Mouse (Mus musculus) limb, embryonic 10.5 days (tissue): Measurements from ENCODE around the gene Ncoa7. TPM values are rescaled to one million over a fixed set of nuclear protein-coding genes. Genes with fewer than 3 reads are reported as not detected.

ENCODE experiments used
- DNase-seq: peaks from one replicate; pipeline ENCODE4 v3.0.0-alpha.2; 2017; ENCODE audit warnings: low spot score
- H3K27ac ChIP-seq: fragments of 300-500 bp; sonication (generic); 2 replicates; pipeline ENCODE4 v1.5.1; 2016; ENCODE audit warnings: mild to moderate bottlenecking
- H3K27me3 ChIP-seq: fragments of 300-500 bp; sonication (generic); 2 replicates; pipeline ENCODE4 v1.6.1; 2016; ENCODE audit warnings: low read depth, mild to moderate bottlenecking; ENCODE audit not compliant: poor library complexity, severe bottlenecking
- H3K36me3 ChIP-seq: fragments of 300-500 bp; sonication (generic); 2 replicates; pipeline ENCODE4 v1.6.1; 2016; ENCODE audit warnings: mild to moderate bottlenecking, moderate library complexity
- H3K4me1 ChIP-seq: fragments of 300-500 bp; sonication (generic); 2 replicates; pipeline ENCODE4 v1.6.1; 2016
- H3K4me3 ChIP-seq: fragments of 300-500 bp; sonication (generic); 2 replicates; pipeline ENCODE4 v1.5.1; 2016; ENCODE audit warnings: mild to moderate bottlenecking, moderate library complexity
- H3K9me3 ChIP-seq: fragments of 300-500 bp; sonication (generic); replicated peaks from 2 replicates; pipeline ENCODE4 v1.6.1; 2016; ENCODE audit warnings: mild to moderate bottlenecking
- WGBS: fragments of 180-500 bp; shearing (Covaris S2); methylation state at CpG from one replicate; pipeline ENCODE4 v1.1.7; 2016; 5-methylcytosine and 5-hydroxymethylcytosine counted together
- polyA plus RNA-seq: library from polyadenylated mRNA; unstranded; fragments of >200 nt; fragmentation: Nextera tagmentation; extraction: Ambion mirVana; gene quantifications from 2 replicates; pipeline ENCODE4 v1.2.1, GENCODE M21; 2016

The Ncoa7 gene
- polyA plus RNA-seq, 1 experiment from 2014 or later: 8.2 TPM

DNA sequence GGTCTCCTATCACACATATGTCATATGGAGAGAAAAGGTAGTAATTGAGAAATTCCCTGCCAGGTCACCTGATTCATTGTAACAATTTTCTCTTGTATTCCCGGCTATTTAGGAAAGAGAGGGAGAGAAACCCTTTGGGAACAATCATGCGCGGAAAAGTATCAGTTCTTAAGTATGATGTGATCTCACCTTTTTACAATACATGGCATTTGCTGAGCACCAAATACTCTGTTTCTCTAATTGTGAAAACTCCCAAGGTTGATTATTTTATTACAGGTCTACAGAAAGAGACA lies 184.3 kb downstream of the Ncoa7 start:
- WGBS: 47% methylated on average over 3 of the region's 3 CpGs
- no peaks in the 10 kb centered on the region for H3K36me3 ChIP-seq
- H3K27ac ChIP-seq: peak overlapping the region; percentile 90
- H3K4me3 ChIP-seq: peak overlapping the region; percentile 61
- no peaks in the 10 kb centered on the region for H3K27me3 ChIP-seq
- no peak for DNase-seq
- H3K4me1 ChIP-seq: peaks cover 5% of the 10 kb centered on the region; the same call in 1 of the 2 replicates
- H3K9me3 ChIP-seq: no peaks in the 10 kb centered on the region

DNA sequence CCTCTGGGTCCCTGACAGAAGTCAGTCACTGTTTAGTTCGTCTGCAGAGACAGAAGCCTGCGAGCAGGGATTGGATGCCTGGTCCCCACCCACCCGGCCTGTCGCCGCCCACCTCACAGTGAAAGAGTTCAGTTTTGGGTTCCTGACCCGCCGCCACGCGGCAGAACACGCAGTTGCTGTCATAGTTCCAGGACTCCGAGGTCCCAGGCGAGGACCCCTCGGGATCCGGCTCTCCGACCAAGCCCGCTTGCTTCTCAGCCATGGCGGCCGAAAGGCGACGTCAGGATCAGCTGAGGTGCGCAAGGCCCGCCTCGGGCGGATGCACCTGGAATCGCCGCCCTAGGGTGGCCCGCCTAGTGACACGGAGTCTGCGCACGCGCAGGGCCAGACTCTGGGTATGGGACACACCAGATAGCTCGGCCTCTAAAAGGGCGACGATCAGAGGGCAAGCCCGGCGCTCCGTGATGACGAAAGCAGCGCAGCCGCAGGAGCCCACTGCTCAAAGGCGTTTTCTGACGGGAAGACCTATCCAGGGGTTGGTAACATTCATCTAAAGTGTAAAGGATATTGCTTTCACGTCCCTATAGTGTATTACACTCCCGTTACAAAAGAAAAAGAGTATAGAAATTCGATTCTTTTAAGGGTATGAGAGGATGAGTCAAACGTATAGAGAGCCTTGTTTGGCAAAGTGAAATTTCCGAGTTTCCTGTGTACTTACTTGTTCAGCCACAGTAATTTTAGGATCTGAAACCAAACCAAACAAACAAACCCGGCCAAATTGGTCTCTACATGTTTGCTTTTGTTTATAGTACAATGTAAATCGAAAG lies 184.8 kb downstream of the Ncoa7 start:
- Histone ChIP-seq H3K4me1 (peaks cover 5% of the 10 kb centered on the region; the same call in 1 of the 2 replicates), H3K4me3 (peak overlapping the region; percentile 61), H3K36me3 (no peaks in the 10 kb centered on the region), H3K27me3 (no peaks in the 10 kb centered on the region), H3K27ac (peak overlapping the region; percentile 90), H3K9me3 (no peaks in the 10 kb centered on the region)
- WGBS: 2% methylated on average over 49 of the region's 49 CpGs
- DNase-seq: peak; percentile 97

DNA sequence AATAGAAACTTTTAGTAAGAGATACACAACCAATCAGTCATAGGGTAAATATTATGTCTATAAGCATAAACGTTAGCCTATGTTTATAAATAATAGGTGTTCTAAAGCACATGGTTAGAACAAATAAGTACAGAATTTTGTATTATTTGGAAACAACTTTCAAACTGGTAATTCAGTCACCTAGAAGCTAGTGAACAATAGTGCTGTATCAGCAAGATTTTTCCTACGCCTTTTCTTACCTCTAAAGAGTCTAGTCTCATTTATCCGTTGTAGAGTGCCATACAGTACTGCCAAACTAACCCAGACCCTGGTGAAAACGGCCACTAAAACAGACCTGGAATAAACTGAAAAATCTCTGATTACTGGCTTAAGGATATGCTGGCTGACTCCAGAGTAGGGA lies 190.1 kb downstream of the Ncoa7 start:
- Histone ChIP-seq H3K4me3 (no peak overlapping the region), H3K4me1 (peaks cover 5% of the 10 kb centered on the region; the same call in 1 of the 2 replicates), H3K36me3 (no peaks in the 10 kb centered on the region), H3K9me3 (no peaks in the 10 kb centered on the region), H3K27ac (no peak overlapping the region), H3K27me3 (no peaks in the 10 kb centered on the region)
- DNase-seq: no peak
- 91% methylated on average over 4 of the region's 4 CpGs for WGBS

DNA sequence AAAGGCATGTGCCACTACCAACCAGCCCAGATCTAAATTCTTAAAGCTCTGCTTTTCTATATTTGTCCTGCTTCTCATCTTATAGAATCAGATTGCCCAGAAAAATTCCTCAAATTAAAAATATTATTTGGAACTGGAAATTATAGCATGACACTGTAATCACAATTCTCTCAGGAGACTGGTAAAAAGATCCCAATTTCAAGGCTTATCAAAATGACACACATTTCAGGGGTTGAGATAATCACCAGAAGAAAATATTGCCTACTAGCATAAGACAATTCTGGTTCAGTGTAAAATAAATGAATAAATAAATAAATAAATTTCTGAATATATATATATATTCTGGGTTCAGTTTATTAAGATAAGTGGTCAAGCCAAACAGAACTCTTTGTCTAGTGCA lies 193.5 kb downstream of the Ncoa7 start:
- H3K36me3 ChIP-seq: 0 out of 2 replicates have a peak, but pooled peaks cover 3% of the 10 kb centered on the region
- DNase-seq: no peak
- no peaks in the 10 kb centered on the region for H3K4me1 ChIP-seq
- no peaks in the 10 kb centered on the region for H3K27me3 ChIP-seq
- H3K27ac ChIP-seq: no peak overlapping the region
- no peaks in the 10 kb centered on the region for H3K9me3 ChIP-seq
- no peak overlapping the region for H3K4me3 ChIP-seq

DNA sequence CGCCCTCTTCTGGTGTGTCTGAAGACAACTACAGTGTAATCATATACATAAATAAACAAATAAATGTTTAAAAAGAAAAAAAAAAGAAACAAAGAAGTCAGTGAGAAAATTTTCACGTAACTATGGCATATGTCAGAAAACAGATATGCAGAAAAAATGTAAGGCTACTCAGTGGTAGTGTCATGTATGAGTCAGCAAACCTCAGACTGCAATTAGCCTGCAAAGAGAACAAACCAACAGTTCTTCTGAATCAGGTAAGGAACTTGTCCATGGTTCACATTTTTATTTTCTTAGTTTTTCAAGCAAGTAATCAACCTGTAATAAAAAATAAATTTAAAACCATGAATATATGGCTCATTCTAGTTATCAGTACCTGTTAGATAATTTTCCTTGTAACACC lies 195.0 kb downstream of the Ncoa7 start:
- H3K36me3 ChIP-seq: 0 out of 2 replicates have a peak, but pooled peaks cover 3% of the 10 kb centered on the region
- 71% methylated on average over 2 of the region's 2 CpGs for WGBS
- no peak overlapping the region for H3K27ac ChIP-seq
- H3K4me1 ChIP-seq: no peaks in the 10 kb centered on the region
- no peaks in the 10 kb centered on the region for H3K9me3 ChIP-seq
- no peaks in the 10 kb centered on the region for H3K27me3 ChIP-seq
- DNase-seq: no peak
- H3K4me3 ChIP-seq: no peak overlapping the region

DNA sequence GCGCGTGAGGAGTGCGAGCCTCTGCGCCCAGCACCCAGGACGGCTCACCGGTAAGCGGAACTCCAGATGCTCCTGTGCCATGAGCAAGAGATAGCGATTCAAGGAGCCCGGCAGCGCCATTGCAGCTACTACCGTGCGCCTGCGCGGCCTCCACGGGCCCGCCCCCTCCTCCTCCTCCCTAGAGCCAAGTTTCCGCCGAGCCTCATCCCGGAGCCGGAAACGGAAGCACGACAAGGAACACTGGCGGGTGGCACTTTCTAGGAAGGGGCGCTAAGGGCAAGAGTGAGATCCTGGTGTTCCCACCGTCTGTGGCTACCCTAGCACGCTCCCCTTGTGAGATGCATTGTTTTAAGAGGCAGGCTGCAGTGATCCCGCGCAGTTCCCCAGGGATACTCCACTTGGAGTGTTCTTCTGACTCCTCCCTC lies 202.6 kb downstream of the Ncoa7 start, which contains the start of gene Trmt11:
Trmt11 (minus strand) TSS at position 208 of the 425 bp plus-strand sequence.
- Histone ChIP-seq H3K9me3 (no peaks in the 10 kb centered on the region), H3K27ac (peak within 1 kb of the TSS; percentile 94), H3K4me3 (peak within 1 kb of the TSS; percentile 83), H3K36me3 (peaks cover 18% of the 10 kb centered on the region), H3K4me1 (peaks cover 8% of the 10 kb centered on the region), H3K27me3 (no peaks in the 10 kb centered on the region)
- peak; percentile 94 for DNase-seq
- WGBS: under 1% methylated on average over 28 of the region's 28 CpGs

DNA sequence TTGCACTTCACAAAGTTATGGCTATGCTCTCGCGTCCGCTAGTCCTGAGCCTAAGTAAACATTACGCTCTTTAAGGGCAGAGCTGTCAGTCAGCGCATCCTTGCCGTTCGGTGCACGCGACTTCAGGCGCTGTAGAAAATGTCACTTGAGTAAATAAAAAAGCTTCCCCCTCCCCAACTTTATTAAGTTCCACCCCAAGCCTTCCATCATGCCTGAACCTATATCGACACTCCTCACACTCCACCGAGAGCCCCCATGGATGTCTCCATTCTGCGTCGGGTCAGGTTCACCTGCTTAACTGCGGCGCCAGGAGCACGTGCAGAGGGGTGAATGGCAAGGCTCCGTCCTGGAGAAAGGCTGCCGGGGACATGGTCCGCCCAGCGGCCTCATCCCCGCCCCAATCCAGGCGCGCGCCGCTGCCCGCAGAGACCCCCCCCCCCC lies 203.0 kb downstream of the Ncoa7 start:
- peak overlapping the region; percentile 83 for H3K4me3 ChIP-seq
- peak overlapping the region; percentile 94 for H3K27ac ChIP-seq
- H3K27me3 ChIP-seq: no peaks in the 10 kb centered on the region
- no peaks in the 10 kb centered on the region for H3K9me3 ChIP-seq
- peaks cover 23% of the 10 kb centered on the region for H3K36me3 ChIP-seq
- no peak for DNase-seq
- H3K4me1 ChIP-seq: peaks cover 8% of the 10 kb centered on the region
- WGBS: under 1% methylated on average over 23 of the region's 27 CpGs

DNA sequence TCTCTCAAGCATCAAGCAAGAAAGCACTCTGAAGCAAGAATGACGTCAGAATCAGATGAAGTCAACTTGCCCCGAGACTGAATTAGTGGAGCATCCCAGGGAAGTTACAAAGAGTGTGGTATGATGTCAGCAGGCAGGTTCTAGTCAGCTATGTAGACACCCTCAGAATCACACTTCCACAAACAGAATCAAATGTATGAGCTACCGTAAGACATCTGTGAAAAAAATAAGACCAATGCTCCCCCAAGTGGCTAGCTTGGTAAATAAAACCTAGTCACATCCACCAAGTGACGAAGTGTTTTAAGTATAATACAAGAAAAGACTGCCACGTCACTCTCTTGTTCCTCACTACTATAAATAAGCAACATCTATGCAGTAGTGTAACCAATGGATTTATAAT lies 216.1 kb downstream of the Ncoa7 start:
- WGBS: 81% methylated on average over 5 of the region's 5 CpGs
- no peak overlapping the region for H3K4me3 ChIP-seq
- H3K36me3 ChIP-seq: peaks cover 81% of the 10 kb centered on the region
- H3K4me1 ChIP-seq: no peaks in the 10 kb centered on the region
- DNase-seq: no peak
- H3K27me3 ChIP-seq: no peaks in the 10 kb centered on the region
- no peaks in the 10 kb centered on the region for H3K9me3 ChIP-seq
- H3K27ac ChIP-seq: no peak overlapping the region

DNA sequence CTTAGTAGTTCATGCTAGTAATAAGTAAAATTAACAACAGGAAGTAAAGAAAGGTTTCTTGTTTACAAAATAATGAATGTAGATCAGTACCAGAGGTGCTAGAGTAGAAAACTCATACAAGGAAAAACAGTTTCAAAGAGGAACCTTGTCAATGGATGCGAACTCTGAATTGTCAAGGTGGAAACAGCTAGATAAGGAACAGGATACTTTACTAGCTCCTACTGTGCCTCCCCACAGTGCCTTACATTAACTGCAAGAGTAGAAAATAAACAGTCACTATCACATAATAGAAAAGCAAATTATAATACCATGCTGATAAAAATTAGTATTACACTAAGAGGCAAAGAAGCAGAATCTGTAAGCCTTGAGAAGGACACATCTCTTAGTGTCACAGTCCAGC lies 217.4 kb downstream of the Ncoa7 start:
- no peak for DNase-seq
- Histone ChIP-seq H3K27me3 (no peaks in the 10 kb centered on the region), H3K4me3 (no peak overlapping the region), H3K4me1 (no peaks in the 10 kb centered on the region), H3K36me3 (peaks cover 80% of the 10 kb centered on the region), H3K27ac (no peak overlapping the region), H3K9me3 (no peaks in the 10 kb centered on the region)
- 68% methylated on average over 1 of the region's 1 CpGs for WGBS

Other genes with a start within 250 kb of the Ncoa7 start
- 32.6 and 36.2 TPM in 2 replicates for gene Trmt11, start 202.6 kb downstream of the Ncoa7 start, polyA plus RNA-seq
- gene Hint3, start 173.7 kb downstream of the Ncoa7 start, polyA plus RNA-seq: 14.6 and 15.2 TPM in 2 replicates
- gene Hey2, start 39.5 kb upstream of the Ncoa7 start, polyA plus RNA-seq: 1.1 and 1.8 TPM in 2 replicates